Comparison of ENCODE assay signal across 10 mouse cellular contexts in genomic region chr9:74862783-74863654, GRCm38 (mm10). TPM values are rescaled to one million over a fixed set of nuclear protein-coding genes. Genes with fewer than 3 reads are reported as not detected.
DNase-seq lines count a peak whose midpoint lies in the region; ATAC-seq lines count a peak whose summit lies in the region.
"Had no signal": no experiment of that assay in that cellular context is flagged by ENCODE, and none has a peak within 500 bp of the region (broad histone marks: within the 10 kb centered on the region; RNA-seq: fewer than 3 reads in every experiment).

No protein-coding gene starts in this region.

- no peak overlapping the region for H3K27ac ChIP-seq in heart, embryonic 12.5 days (ENCODE audit: poor library complexity, severe bottlenecking)
- H3K27ac ChIP-seq in hindbrain, embryonic 13.5 days = peak overlapping the region; percentile 82
- peak overlapping the region; percentile 78 for H3K27ac ChIP-seq in midbrain, embryonic 11.5 days (ENCODE audit: low read depth, low read length)
- H3K27ac ChIP-seq: macrophage had no signal

- DNase-seq in heart, adult 18-20 months = no peak
- DNase-seq in ZHBTc4 (ENCODE audit: low read depth, low spot score) = peak; percentile 60
- peak; percentile 95 for DNase-seq in midbrain, embryonic 11.5 days (ENCODE audit: low spot score, missing footprints)
- no peak for DNase-seq in gastrocnemius, postnatal 36 days
- no peak for DNase-seq in kidney, postnatal 14 days
- DNase-seq: gastrocnemius, postnatal 10 days had no signal

- ATAC-seq in heart, embryonic 12.5 days (ENCODE audit: insufficient number of reproducible peaks, low FRiP score) = no peak
- ATAC-seq in hindbrain, embryonic 13.5 days (ENCODE audit: low FRiP score) = no peak
- no peak for ATAC-seq in midbrain, embryonic 11.5 days (ENCODE audit: low FRiP score)
- no peak for ATAC-seq in CD4-positive, CD25-positive, alpha-beta regulatory T cell, adult 4 months

- H3K4me3 ChIP-seq in heart, embryonic 12.5 days = peak overlapping the region; percentile 53
- H3K4me3 ChIP-seq in hindbrain, embryonic 13.5 days = peak overlapping the region; percentile 54
- H3K4me3 ChIP-seq in midbrain, embryonic 11.5 days (ENCODE audit: low read depth, low read length) = peak overlapping the region; percentile 59

- no peaks in the 10 kb centered on the region for H3K9me3 ChIP-seq in heart, embryonic 12.5 days (replicated peaks)
- no peaks in the 10 kb centered on the region for H3K9me3 ChIP-seq in hindbrain, embryonic 13.5 days
- no peaks in the 10 kb centered on the region for H3K9me3 ChIP-seq in midbrain, embryonic 11.5 days (ENCODE audit: control insufficient read depth, low read length)

- peak overlapping the region; percentile 96 for H3K4me2 ChIP-seq in heart, embryonic 12.5 days
- H3K4me2 ChIP-seq in hindbrain, embryonic 13.5 days = peak overlapping the region; percentile 87
- peak overlapping the region; percentile 84 for H3K4me2 ChIP-seq in midbrain, embryonic 11.5 days

- peaks cover 31% of the 10 kb centered on the region for H3K4me1 ChIP-seq in heart, embryonic 12.5 days (replicated peaks)
- peaks cover 53% of the 10 kb centered on the region for H3K4me1 ChIP-seq in hindbrain, embryonic 13.5 days (replicated peaks)
- H3K4me1 ChIP-seq in midbrain, embryonic 11.5 days (ENCODE audit: control insufficient read depth, insufficient read depth, low read length) = peaks cover 35% of the 10 kb centered on the region

- intact Hi-C loops in gastrocnemius, postnatal 36 days (cut with DNase I) = loop anchor here (10.0 kb wide), 1 partner anchor 328 kb away; no protein-coding TSS in a partner anchor

- under 1% methylated on average over 56 of the region's 56 CpGs for WGBS in heart, embryonic 12.5 days
- under 1% methylated on average over 55 of the region's 56 CpGs for WGBS in hindbrain, embryonic 13.5 days
- 1% methylated on average over 56 of the region's 56 CpGs for WGBS in midbrain, embryonic 11.5 days

- no peak overlapping the region for H3K9ac ChIP-seq in heart, embryonic 12.5 days
- H3K9ac ChIP-seq in hindbrain, embryonic 13.5 days = peak overlapping the region; percentile 81
- H3K9ac ChIP-seq in midbrain, embryonic 11.5 days (ENCODE audit: low read length) = peak overlapping the region; percentile 76

- H3K27me3 ChIP-seq in heart, embryonic 12.5 days (replicated peaks) = peaks cover 98% of the 10 kb centered on the region
- peaks cover 97% of the 10 kb centered on the region for H3K27me3 ChIP-seq in hindbrain, embryonic 13.5 days
- peaks cover 85% of the 10 kb centered on the region for H3K27me3 ChIP-seq in midbrain, embryonic 11.5 days (ENCODE audit: control insufficient read depth, insufficient read depth, low read length)

- H3K36me3 ChIP-seq in heart, embryonic 12.5 days = no peaks in the 10 kb centered on the region
- H3K36me3 ChIP-seq in hindbrain, embryonic 13.5 days = no peaks in the 10 kb centered on the region
- no peaks in the 10 kb centered on the region for H3K36me3 ChIP-seq in midbrain, embryonic 11.5 days (ENCODE audit: control insufficient read depth, insufficient read depth, low read length)

RNA-seq across cellular contexts. Expression of gene Onecut1, which starts 1.3 kb away (rescaled TPM):
- polyA plus RNA-seq in heart, embryonic 12.5 days (2016; fragmentation: Nextera tagmentation; extraction: Ambion mirVana) = 0.05 TPM in 1 of 2 replicates, not detected in the other
- not detected for total RNA-seq in heart, adult 18-20 months (2021)
- 5.5 and 7.8 TPM in 2 replicates for polyA plus RNA-seq in hindbrain, embryonic 13.5 days (2015; fragmentation: Nextera tagmentation; extraction: Ambion mirVana)
- 14.7 and 14.8 TPM in 2 replicates for polyA plus RNA-seq in midbrain, embryonic 11.5 days (2014; fragmentation: Nextera tagmentation; extraction: Ambion mirVana)
- polyA plus RNA-seq in CD4-positive, CD25-positive, alpha-beta regulatory T cell, adult 4 months (2017; shearing (Covaris generic)) = not detected
- not detected for total RNA-seq in gastrocnemius, postnatal 36 days (2021)
- total RNA-seq: gastrocnemius, postnatal 10 days had no signal
- polyA plus RNA-seq: macrophage had no signal

Comparison
In these comparisons a context has a peak if more than half of its experiments do, and no peak if none do; other contexts are left out.
1. DNase-seq: peak in ZHBTc4 (single experiment) and midbrain, embryonic 11.5 days (single experiment); none in heart, adult 18-20 months (0 of 2), gastrocnemius, postnatal 36 days (0 of 2) and kidney, postnatal 14 days (single experiment).
2. Peak in every context shown above with its lines, with median percentiles within 50 percentile points of each other: H3K4me2 ChIP-seq and H3K4me3 ChIP-seq.